Comparison of ENCODE assay signal across 1 mouse cellular context in genomic region chr5:24394165-24394894, GRCm38 (mm10).
TF ChIP-seq lines count a peak whose summit lies in the region.

No protein-coding gene starts in this region.

TF ChIP-seq in CH12.LX, 34 proteins besides CTCF, POLR2A, EP300 and RAD21:
- TF ChIP-seq CHD2 (IDR thresholded peaks at IDR 0.05; ENCODE audit: low read length) (peak; percentile 95), ZKSCAN1 (IDR thresholded peaks at IDR 0.05; ENCODE audit: borderline replicate concordance, low read depth, low read length) (no peak), MAZ (IDR thresholded peaks at IDR 0.05; ENCODE audit: low read depth, low read length) (peak; percentile 28; the same call in 1 of the 2 replicates), TBP (conservative IDR thresholded peaks at IDR 0.05; ENCODE audit: low read depth, low read length) (peak; percentile 89; the same call in 1 of the 2 replicates), UBTF (IDR thresholded peaks at IDR 0.05; ENCODE audit: low read depth, low read length) (no peak), KAT2A (IDR thresholded peaks at IDR 0.05; ENCODE audit: insufficient replicate concordance, low read length) (peak; percentile 92; the same call in 1 of the 2 replicates), USF1 (IDR thresholded peaks at IDR 0.05; ENCODE audit: low read depth, low read length) (peak; percentile 37), ZMIZ1 (IDR thresholded peaks at IDR 0.05; ENCODE audit: low read depth, low read length) (peak; percentile 91), ZC3H11A (IDR thresholded peaks at IDR 0.05; ENCODE audit: low read depth, low read length) (no peak), HCFC1 (IDR thresholded peaks at IDR 0.05; ENCODE audit: low read depth, low read length) (peak; percentile 94), MAFK (IDR thresholded peaks at IDR 0.05; ENCODE audit: insufficient replicate concordance, low read length) (no peak), PAX5 (IDR thresholded peaks at IDR 0.05; ENCODE audit: low read length) (no peak), IRF4 (IDR thresholded peaks at IDR 0.05; ENCODE audit: low read depth, low read length) (peak; percentile 26; the same call in 1 of the 2 replicates), USF2 (conservative IDR thresholded peaks at IDR 0.05; ENCODE audit: low read depth, low read length) (0 out of 2 replicates have a peak, but pooled peaks have one; percentile 11), NELFE (IDR thresholded peaks at IDR 0.05; ENCODE audit: low read depth, low read length) (peak; percentile 77), POLR2AphosphoS2 (IDR thresholded peaks at IDR 0.05; ENCODE audit: low read depth, low read length) (peak; percentile 68; the same call in 1 of the 2 replicates), MXI1 (IDR thresholded peaks at IDR 0.05; ENCODE audit: low read depth, low read length) (peak; percentile 27), MAX (IDR thresholded peaks at IDR 0.05; ENCODE audit: low read length) (peak; percentile 67), NRF1 (IDR thresholded peaks at IDR 0.05; ENCODE audit: low read depth, low read length) (peak; percentile 61), BHLHE40 (IDR thresholded peaks at IDR 0.05; ENCODE audit: low read depth, low read length) (peak; percentile 56), GABPA (IDR thresholded peaks at IDR 0.05; ENCODE audit: insufficient replicate concordance, low read depth, low read length) (peak; percentile 36; the same call in 1 of the 2 replicates), ZNF384 (IDR thresholded peaks at IDR 0.05; ENCODE audit: low read depth, low read length) (no peak), JUN (IDR thresholded peaks at IDR 0.05; ENCODE audit: insufficient read depth, low read depth, low read length) (no peak), RCOR1 (conservative IDR thresholded peaks at IDR 0.05; ENCODE audit: low read depth, low read length) (0 out of 2 replicates have a peak, but pooled peaks have one; percentile 27), ELF1 (IDR thresholded peaks at IDR 0.05; ENCODE audit: low read depth, low read length) (peak; percentile 62; the same call in 1 of the 2 replicates), SMC3 (IDR thresholded peaks at IDR 0.05; ENCODE audit: low read depth, low read length) (peak; percentile 60), TCF12 (IDR thresholded peaks at IDR 0.05; ENCODE audit: low read depth, low read length) (peak; percentile 58)
